ENCODE assay signal across 16 mouse cellular contexts in the genomic region with DNA sequence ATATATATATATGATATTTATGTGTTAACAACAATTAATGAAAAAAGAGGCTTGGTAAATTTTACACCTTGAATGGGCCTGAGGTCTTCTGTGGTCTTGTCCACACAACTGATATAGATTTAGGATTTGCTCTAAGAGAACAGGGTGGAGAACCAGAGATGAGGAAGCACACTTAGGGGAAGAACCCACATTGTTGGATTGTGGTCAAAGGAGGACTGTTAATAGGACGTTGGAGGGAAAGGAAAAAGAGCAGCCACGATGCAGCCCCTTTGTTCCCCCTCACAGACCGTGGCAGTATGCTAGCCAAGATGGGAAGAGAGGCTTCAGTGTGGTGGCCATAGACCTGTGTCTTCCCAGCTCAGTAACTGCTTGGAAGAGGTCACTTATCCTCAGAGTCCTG. TPM values are rescaled to one million over a fixed set of nuclear protein-coding genes. Genes with fewer than 3 reads are reported as not detected.
DNase-seq lines count a peak whose midpoint lies in the region; ATAC-seq and TF ChIP-seq lines count a peak whose summit lies in the region.
"Had no signal": no experiment of that assay in that cellular context is flagged by ENCODE, and none has a peak within 500 bp of the region (broad histone marks: within the 10 kb centered on the region; RNA-seq: fewer than 3 reads in every experiment).

No protein-coding gene starts in this region.

- no peak overlapping the region for H3K4me3 ChIP-seq in heart, embryonic 12.5 days
- no peak overlapping the region for H3K4me3 ChIP-seq in bone marrow macrophage, adult 2 months (ENCODE audit: insufficient read depth, low read length)
- peak overlapping the region; percentile 46 for H3K4me3 ChIP-seq in liver, embryonic 13.5 days (replicated peaks)

- H3K9ac ChIP-seq in heart, embryonic 12.5 days, result no peak overlapping the region
- peak overlapping the region; percentile 68 for H3K9ac ChIP-seq in liver, embryonic 13.5 days
- H3K9ac ChIP-seq: hindbrain, embryonic 14.5 days had no signal

- TF ChIP-seq POLR2A in bone marrow macrophage, adult 2 months (IDR thresholded peaks at IDR 0.05; ENCODE audit: borderline replicate concordance, low read depth, low read length), result no peak

- no peaks in the 10 kb centered on the region for H3K36me3 ChIP-seq in heart, embryonic 12.5 days
- H3K36me3 ChIP-seq in liver, embryonic 13.5 days, result peaks cover 30% of the 10 kb centered on the region

- no peak overlapping the region for H3K27ac ChIP-seq in heart, embryonic 12.5 days (ENCODE audit: poor library complexity, severe bottlenecking)
- H3K27ac ChIP-seq in bone marrow macrophage, adult 2 months (ENCODE audit: insufficient read depth, low read depth, low read length), result peak overlapping the region; percentile 24; the same call in 1 of the 2 replicates
- peak overlapping the region; percentile 93 for H3K27ac ChIP-seq in liver, embryonic 13.5 days
- H3K27ac ChIP-seq: hindbrain, embryonic 14.5 days had no signal

- intact Hi-C loops in heart, postnatal 14 days (cut with DNase I), result no loop called here

- no peaks in the 10 kb centered on the region for H3K9me3 ChIP-seq in heart, embryonic 12.5 days (replicated peaks)
- H3K9me3 ChIP-seq in liver, embryonic 13.5 days (replicated peaks), result no peaks in the 10 kb centered on the region

- 72% methylated on average over 3 of the region's 3 CpGs for WGBS in heart, embryonic 12.5 days
- WGBS in liver, embryonic 13.5 days (ENCODE audit: insufficient replicate concordance), result 3% methylated on average over 3 of the region's 3 CpGs

- no peak for DNase-seq in heart, postnatal 14 days
- peak; percentile 25 for DNase-seq in 416B (ENCODE audit: low read depth)
- no peak for DNase-seq in liver, embryonic 13.5 days
- DNase-seq in urinary bladder, postnatal 14 days (ENCODE audit: low spot score), result no peak
- DNase-seq in ovary, postnatal 36 days (ENCODE audit: low spot score), result no peak
- DNase-seq in natural killer cell, adult 2 months (ENCODE audit: low spot score in 2 of 2), result no peak
- DNase-seq: cerebellum, postnatal 14 days; gastrocnemius, postnatal 36 days; left cerebral cortex, postnatal 4 days; lung, adult 18-20 months; lung, postnatal 4 days had no signal

- peaks cover 11% of the 10 kb centered on the region for H3K4me1 ChIP-seq in heart, embryonic 12.5 days (replicated peaks)
- peaks cover 17% of the 10 kb centered on the region for H3K4me1 ChIP-seq in bone marrow macrophage, adult 2 months (ENCODE audit: control insufficient read depth, insufficient read depth, low read length)
- peaks cover 57% of the 10 kb centered on the region for H3K4me1 ChIP-seq in liver, embryonic 13.5 days (replicated peaks)

- no peak for ATAC-seq in heart, embryonic 12.5 days (ENCODE audit: insufficient number of reproducible peaks, low FRiP score)
- peak; percentile 24 for ATAC-seq in liver, embryonic 13.5 days (ENCODE audit: low read depth)
- ATAC-seq: forebrain, embryonic 14.5 days; midbrain, embryonic 16.5 days had no signal

- H3K27me3 ChIP-seq in heart, embryonic 12.5 days (replicated peaks), result no peaks in the 10 kb centered on the region
- no peaks in the 10 kb centered on the region for H3K27me3 ChIP-seq in liver, embryonic 13.5 days

- TF ChIP-seq CTCF in bone marrow macrophage, adult 2 months (IDR thresholded peaks at IDR 0.05; ENCODE audit: low read depth, low read length), result no peak

- H3K4me2 ChIP-seq in heart, embryonic 12.5 days, result peak overlapping the region; percentile 6; the same call in 1 of the 2 replicates
- peak overlapping the region; percentile 75 for H3K4me2 ChIP-seq in liver, embryonic 13.5 days
- H3K4me2 ChIP-seq: hindbrain, embryonic 14.5 days had no signal

RNA-seq across cellular contexts. Expression of a gene that starts 11.5 kb away (rescaled TPM):
- polyA plus RNA-seq in heart, embryonic 12.5 days (2016; fragmentation: Nextera tagmentation; extraction: Ambion mirVana), result 9.4 and 10.0 TPM in 2 replicates
- total RNA-seq in heart, postnatal 14 days (2021), result 10 to 100 TPM in 1 of 2 experiments, 1 to 10 TPM in 1; 9.2 to 11.2 TPM
- 11.0 and 11.9 TPM in 2 replicates for polyA plus RNA-seq in bone marrow macrophage, adult 2 months (2012; ENCODE audit: insufficient read depth, insufficient read length, missing spikeins)
- polyA plus RNA-seq in liver, embryonic 13.5 days (2015; fragmentation: Nextera tagmentation; extraction: Ambion mirVana), result 31.1 and 31.6 TPM in 2 replicates
